Mouse (Mus musculus): ENCODE results near the gene Pdpk1. TPM values are rescaled to one million over a fixed set of nuclear protein-coding genes. Genes with fewer than 3 reads are reported as not detected.

Gene Pdpk1
- total RNA-seq, 2 experiments from 2014 or later = 41.0 to 45.2 TPM

GRCm38 (mm10) chr17:24164566-24165259 is 14.0 kb upstream of the Pdpk1 start:
- intact Hi-C loops (cut with DNase I) = no loop called here

GRCm38 (mm10) chr17:24163176-24163962 is 12.6 kb upstream of the Pdpk1 start, which contains the start of gene Amdhd2:
TSS of gene Amdhd2 (minus strand) at chr17:24163766.
- intact Hi-C loops (cut with DNase I) = no loop called here
- peak; percentile 96 to 97 for DNase-seq

More at GRCm38 (mm10) chr17:24164566-24165259, 14.0 kb upstream of the Pdpk1 start:
- DNase-seq = peak in 1 of 2 experiments; percentile 12

- peak in 1 of 2 experiments; percentile 19 for DNase-seq
- intact Hi-C loops (cut with DNase I) = no loop called here
These were observed 12.0 kb upstream of the Pdpk1 start for GRCm38 (mm10) chr17:24162584-24163175.

- intact Hi-C loops (cut with DNase I) = no loop called here
- no peak for DNase-seq
These were observed 10.7 kb upstream of the Pdpk1 start for GRCm38 (mm10) chr17:24161466-24161865.

- DNase-seq = no peak
These were observed 6.8 kb upstream of the Pdpk1 start for GRCm38 (mm10) chr17:24157526-24157925.

GRCm38 (mm10) chr17:24157121-24157520 is 6.4 kb upstream of the Pdpk1 start:
- no peak for DNase-seq
- intact Hi-C loops (cut with DNase I) = no loop called here

More at GRCm38 (mm10) chr17:24157526-24157925, 6.8 kb upstream of the Pdpk1 start:
- intact Hi-C loops (cut with DNase I) = no loop called here

GRCm38 (mm10) chr17:24156394-24156793 is 5.7 kb upstream of the Pdpk1 start:
- DNase-seq = no peak
- intact Hi-C loops (cut with DNase I) = no loop called here

GRCm38 (mm10) chr17:24155742-24156141 is 5.0 kb upstream of the Pdpk1 start:
- no peak for DNase-seq
- intact Hi-C loops (cut with DNase I) = no loop called here

GRCm38 (mm10) chr17:24154463-24154862 is 3.7 kb upstream of the Pdpk1 start:
- intact Hi-C loops (cut with DNase I) = loop anchor here (5.0 kb wide), 1 partner anchor 238 kb away; no protein-coding TSS in a partner anchor
- DNase-seq = no peak

- intact Hi-C loops (cut with DNase I) = loop anchor here (5.0 kb wide), 1 partner anchor 240 kb away; no protein-coding TSS in a partner anchor
- DNase-seq = peak; percentile 75 to 79
These were observed 1.3 kb upstream of the Pdpk1 start for GRCm38 (mm10) chr17:24151890-24152563.

- intact Hi-C loops (cut with DNase I) = loop anchor here (5.0 kb wide), 1 partner anchor 241 kb away; no protein-coding TSS in a partner anchor
- no peak for DNase-seq
These were observed 658 bp upstream of the Pdpk1 start for GRCm38 (mm10) chr17:24151382-24151781.

- no peak for DNase-seq
These were observed 1.3 kb downstream of the Pdpk1 start for GRCm38 (mm10) chr17:24149421-24149820.

GRCm38 (mm10) chr17:24142897-24143296 is 7.8 kb downstream of the Pdpk1 start:
- intact Hi-C loops (cut with DNase I) = no loop called here
- DNase-seq = no peak

More at GRCm38 (mm10) chr17:24149421-24149820, 1.3 kb downstream of the Pdpk1 start:
- intact Hi-C loops (cut with DNase I) = no loop called here

- intact Hi-C loops (cut with DNase I) = loop anchor here (2.0 kb wide), 1 partner anchor 69 kb away; the partner anchor contains the start of gene Kctd5
- DNase-seq = peak; percentile 95 to 97
These were observed 9.3 kb downstream of the Pdpk1 start for GRCm38 (mm10) chr17:24141425-24141920.

GRCm38 (mm10) chr17:24140845-24141424 is 9.8 kb downstream of the Pdpk1 start:
- intact Hi-C loops (cut with DNase I) = loop anchor here (2.0 kb wide), 1 partner anchor 68 kb away; the partner anchor contains the start of gene Kctd5
- no peak for DNase-seq

- DNase-seq = no peak
- intact Hi-C loops (cut with DNase I) = loop anchor here (2.0 kb wide), 1 partner anchor 67 kb away; the partner anchor contains the start of gene Kctd5
These were observed 10.8 kb downstream of the Pdpk1 start for GRCm38 (mm10) chr17:24139968-24140367.

GRCm38 (mm10) chr17:24139256-24139655 is 11.5 kb downstream of the Pdpk1 start:
- intact Hi-C loops (cut with DNase I) = no loop called here
- no peak for DNase-seq

GRCm38 (mm10) chr17:24137226-24137880 is 13.4 kb downstream of the Pdpk1 start:
- DNase-seq = no peak
- intact Hi-C loops (cut with DNase I) = no loop called here

- intact Hi-C loops (cut with DNase I) = no loop called here
- DNase-seq = no peak
These were observed 16.7 kb downstream of the Pdpk1 start for GRCm38 (mm10) chr17:24134062-24134461.
